Mouse (Mus musculus) ovary, postnatal 10 days (tissue): ENCODE results near the gene 4930544D05Rik.

Source experiments
- DNase-seq: peaks from one replicate; pipeline ENCODE4 v3.0.0; 2022; ENCODE audit warnings: low spot score

Gene 4930544D05Rik

DNA sequence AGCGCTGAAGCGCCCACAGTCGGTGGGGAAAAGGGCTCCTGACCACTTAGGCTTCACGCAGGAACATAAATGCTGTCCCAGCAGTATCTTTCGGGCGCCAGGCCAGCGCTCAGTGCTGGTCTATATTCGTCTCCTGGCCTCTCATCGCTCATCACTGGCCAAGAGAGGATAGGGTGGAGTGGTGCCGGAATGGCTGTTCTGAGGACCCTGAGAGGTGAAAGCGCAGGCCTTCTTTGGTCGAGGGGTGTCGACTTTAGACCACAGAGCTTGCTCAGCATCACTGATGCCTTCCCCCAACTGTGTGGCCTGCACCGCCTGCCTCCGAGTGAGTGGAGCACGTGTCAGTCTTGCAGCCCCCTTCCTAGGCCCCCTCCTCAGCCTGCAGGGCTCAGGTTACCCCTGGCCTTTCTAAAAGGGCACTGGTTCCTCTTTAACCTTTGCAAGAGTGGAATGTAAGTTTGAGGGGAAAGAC lies 40.8 kb downstream of the 4930544D05Rik start:
- DNase-seq, result no peak

DNA sequence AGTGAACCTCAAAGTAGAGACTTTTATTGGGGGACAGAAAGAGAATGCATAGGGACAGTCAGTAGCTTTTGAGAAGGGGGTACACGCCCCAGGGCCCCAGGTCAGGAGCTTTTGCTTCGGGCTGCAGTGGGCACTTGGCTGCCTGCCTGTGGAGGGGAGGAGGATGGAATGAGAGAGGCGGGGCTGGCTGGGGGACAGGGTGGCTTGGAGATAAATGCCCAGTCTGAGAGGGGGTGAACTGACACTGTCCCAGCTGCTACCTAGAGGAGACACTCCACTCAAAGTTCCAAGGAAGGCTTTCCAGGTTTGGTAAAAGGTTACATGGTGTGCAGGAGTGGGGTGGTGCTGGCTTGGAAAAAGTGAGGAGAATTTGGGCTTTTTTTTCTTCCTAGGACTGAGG lies 41.3 kb downstream of the 4930544D05Rik start, which contains the start of gene Eno3:
Gene Eno3, plus strand, starts transcription at position 239 of the 400 bp plus-strand sequence.
- no peak for DNase-seq

DNA sequence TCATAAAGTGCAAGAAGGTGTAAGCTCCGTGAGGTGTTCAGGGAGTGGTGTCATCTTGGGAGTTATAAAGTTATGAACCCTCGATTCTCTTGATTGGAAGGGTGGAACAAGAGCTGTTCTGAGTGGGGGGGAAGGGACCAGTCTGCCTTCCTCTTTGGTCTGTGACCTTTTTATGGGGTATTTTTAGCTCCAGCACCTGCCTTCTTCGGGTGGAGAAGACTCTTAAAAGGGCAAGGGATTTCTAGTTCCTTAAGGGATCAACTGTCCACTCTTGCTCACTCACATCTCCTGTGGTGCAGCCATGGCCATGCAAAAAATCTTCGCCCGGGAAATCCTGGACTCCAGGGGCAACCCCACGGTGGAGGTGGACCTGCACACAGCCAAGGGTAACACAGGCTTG lies 41.9 kb downstream of the 4930544D05Rik start:
- DNase-seq, result no peak

DNA sequence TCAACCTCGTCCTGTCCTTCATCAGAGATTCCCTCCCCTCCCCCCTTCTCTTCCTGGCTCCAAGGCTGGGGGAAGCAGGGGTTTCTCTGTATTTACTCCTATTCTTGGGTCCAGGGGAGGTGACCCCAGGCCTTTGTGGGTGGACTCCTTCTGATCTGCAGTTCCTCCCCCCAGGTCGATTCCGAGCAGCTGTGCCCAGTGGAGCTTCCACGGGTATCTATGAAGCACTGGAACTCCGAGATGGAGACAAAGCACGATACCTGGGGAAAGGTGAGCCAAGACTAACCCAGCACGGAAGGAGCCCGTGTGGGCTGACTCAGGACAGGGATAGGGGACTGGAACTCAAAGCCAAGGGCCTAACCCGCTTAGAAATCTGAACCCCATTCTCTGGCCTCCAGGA lies 42.3 kb downstream of the 4930544D05Rik start:
- DNase-seq, result no peak

DNA sequence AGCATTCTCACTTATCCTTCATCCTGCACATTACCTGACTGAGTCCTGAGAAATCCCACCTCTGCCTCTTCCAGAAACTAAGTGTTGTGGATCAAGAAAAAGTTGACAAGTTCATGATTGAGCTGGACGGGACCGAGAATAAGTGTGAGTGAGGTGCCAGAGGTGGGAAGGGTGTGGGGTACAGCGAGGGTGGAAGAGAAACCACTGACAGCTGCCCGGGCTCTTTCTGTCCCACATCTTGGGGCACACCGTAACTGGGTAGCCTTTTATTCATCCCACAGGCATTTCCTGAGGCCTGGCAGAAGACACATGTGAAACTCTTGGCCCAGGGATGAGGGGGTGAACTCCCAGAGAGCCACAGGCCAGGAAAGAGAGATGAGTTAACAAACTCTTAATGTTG lies 42.9 kb downstream of the 4930544D05Rik start:
- no peak for DNase-seq

DNA sequence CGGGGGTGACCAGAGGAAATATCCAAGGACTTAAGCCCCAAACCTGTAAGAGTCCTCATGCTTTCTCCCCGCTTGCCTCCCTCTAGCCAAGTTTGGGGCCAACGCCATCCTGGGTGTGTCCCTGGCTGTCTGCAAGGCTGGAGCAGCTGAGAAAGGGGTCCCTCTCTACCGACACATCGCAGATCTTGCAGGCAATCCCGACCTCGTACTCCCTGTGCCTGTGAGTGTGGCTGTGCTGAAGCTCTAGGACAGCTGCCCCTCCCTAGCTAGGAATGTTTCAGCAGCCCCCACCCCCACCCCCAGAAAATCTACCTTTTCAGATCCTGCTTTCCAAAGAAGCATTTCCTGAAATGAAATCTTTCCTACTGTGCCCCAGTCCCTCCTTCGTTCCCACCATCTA lies 43.3 kb downstream of the 4930544D05Rik start:
- no peak for DNase-seq

DNA sequence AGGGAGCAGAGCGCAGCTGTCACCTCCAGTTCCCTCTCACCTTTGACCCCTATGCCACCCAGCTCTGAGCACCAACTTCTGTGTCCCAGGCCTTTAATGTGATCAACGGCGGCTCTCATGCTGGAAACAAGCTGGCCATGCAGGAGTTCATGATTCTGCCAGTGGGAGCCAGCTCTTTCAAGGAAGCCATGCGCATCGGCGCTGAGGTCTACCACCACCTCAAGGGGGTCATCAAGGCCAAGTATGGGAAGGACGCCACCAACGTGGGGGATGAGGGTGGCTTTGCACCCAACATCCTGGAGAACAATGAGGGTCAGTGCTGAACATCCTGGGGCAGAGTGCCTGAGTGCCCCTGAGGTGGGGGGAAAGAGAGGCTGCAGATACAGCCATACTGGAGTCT lies 44.9 kb downstream of the 4930544D05Rik start:
- no peak for DNase-seq

DNA sequence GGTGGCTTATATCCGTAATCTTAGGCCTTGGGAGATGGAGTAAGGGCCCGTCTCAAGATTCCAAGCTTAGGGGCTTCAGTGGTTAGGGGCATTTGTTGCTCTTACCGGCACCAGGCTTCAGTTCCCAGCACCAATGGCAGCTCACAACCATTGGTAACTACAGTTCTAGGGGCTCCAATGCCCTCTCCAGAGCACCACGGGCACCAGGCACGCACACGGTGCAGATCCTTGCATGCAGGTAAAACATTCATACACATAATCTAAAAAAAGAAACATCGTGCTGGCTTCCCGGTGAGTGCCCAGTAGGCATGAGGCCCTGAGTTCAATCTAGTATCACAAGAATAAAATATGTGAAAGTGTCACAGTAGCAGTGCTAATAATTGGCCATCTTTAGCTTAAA lies 47.5 kb downstream of the 4930544D05Rik start:
- DNase-seq, result no peak

DNA sequence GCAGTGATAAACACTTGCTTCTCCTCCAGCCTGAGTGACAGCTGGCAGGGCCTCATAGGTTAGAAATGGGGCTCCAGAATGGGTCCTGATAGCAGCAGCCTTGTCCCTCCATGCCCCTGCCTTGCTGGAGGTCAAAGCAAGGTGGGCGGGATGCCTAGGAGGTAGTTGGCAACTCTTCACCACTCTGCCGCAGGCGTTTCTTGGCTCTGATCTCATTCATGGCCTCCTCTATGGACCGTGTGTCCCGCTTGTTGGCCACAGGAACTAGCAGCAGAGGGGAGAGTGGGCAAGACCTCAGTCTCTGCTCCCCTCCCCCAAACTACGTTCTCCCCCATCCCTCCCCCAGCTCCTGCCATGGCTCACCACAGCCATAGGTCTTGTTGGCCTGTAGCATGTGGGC lies 48.3 kb downstream of the 4930544D05Rik start:
- no peak for DNase-seq

DNA sequence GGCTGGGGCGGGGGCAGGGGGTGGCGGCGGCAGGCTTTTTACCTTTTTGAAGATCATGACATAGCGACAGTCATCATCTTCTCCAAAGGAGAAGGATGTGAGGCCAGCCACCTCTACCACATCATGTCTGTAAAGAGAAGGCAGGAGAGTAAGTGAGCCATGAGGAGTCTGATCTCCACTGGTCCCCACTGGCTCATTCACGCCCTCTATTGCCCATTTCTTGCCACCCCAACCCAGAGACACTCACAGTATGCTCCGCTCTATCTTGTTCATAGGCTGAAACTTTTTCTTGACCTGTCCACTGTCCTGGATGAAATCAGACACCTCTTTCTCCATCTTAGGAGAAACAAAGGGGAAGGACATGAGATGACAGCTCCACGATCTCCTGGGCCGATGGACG lies 49.1 kb downstream of the 4930544D05Rik start:
- DNase-seq, result no peak
